Mouse (Mus musculus) embryonic facial prominence, embryonic 14.5 days (tissue): Measurements from ENCODE around the gene Ccdc103. TPM values are rescaled to one million over a fixed set of nuclear protein-coding genes. Genes with fewer than 3 reads are reported as not detected.

Experiments
- ATAC-seq: fragments of 200-750 bp; cut with Nextera tagmentation; 2 replicates; pipeline ENCODE4 v1.8.0; 2017; ENCODE audit warnings: low read depth, moderate number of reproducible peaks, moderate TSS enrichment
- DNase-seq: peaks from one replicate; pipeline ENCODE4 v3.0.0-alpha.2; 2015; ENCODE audit warnings: low spot score
- H3K27ac ChIP-seq: fragments of 300-500 bp; sonication (generic); replicated peaks from 2 replicates; pipeline ENCODE4 v1.5.1; 2014; ENCODE audit warnings: low read depth, mild to moderate bottlenecking, low read length, moderate library complexity
- H3K27me3 ChIP-seq: fragments of 300-500 bp; sonication (generic); replicated peaks from 2 replicates; pipeline ENCODE4 v1.6.1; 2014; ENCODE audit warnings: low read length; ENCODE audit not compliant: control insufficient read depth, insufficient read depth
- H3K36me3 ChIP-seq: fragments of 300-500 bp; sonication (generic); 2 replicates; pipeline ENCODE4 v1.6.1; 2014; ENCODE audit warnings: low read length, mixed read lengths; ENCODE audit not compliant: control insufficient read depth, insufficient read depth
- H3K4me1 ChIP-seq: fragments of 300-500 bp; sonication (generic); 2 replicates; pipeline ENCODE4 v1.6.1; 2014; ENCODE audit warnings: antibody characterized with exemption, low read length; ENCODE audit not compliant: control insufficient read depth, insufficient read depth
- H3K4me2 ChIP-seq: fragments of 300-500 bp; sonication (generic); 2 replicates; pipeline ENCODE4 v1.6.1; 2014; ENCODE audit warnings: low read depth, mild to moderate bottlenecking, low read length, moderate library complexity, mixed read lengths
- H3K4me3 ChIP-seq: fragments of 300-500 bp; sonication (generic); 2 replicates; pipeline ENCODE4 v1.5.1; 2014; ENCODE audit warnings: low read depth, mild to moderate bottlenecking, low read length
- H3K9ac ChIP-seq: fragments of 300-500 bp; sonication (generic); 2 replicates; pipeline ENCODE4 v1.6.1; 2014; ENCODE audit warnings: low read depth, mild to moderate bottlenecking, low read length, moderate library complexity, mixed read lengths
- H3K9me3 ChIP-seq: fragments of 300-500 bp; sonication (generic); 2 replicates; pipeline ENCODE4 v1.6.1; 2016; ENCODE audit warnings: low read length; ENCODE audit not compliant: control insufficient read depth
- WGBS: fragments of 180-500 bp; shearing (Covaris S2); extraction: QIAGEN DNeasy Blood & Tissue Kit; methylation state at CpG from one replicate; pipeline ENCODE4 v1.1.7; 2014; 5-methylcytosine and 5-hydroxymethylcytosine counted together
- polyA plus RNA-seq: library from polyadenylated mRNA; unstranded; fragments of >200 nt; fragmentation: Nextera tagmentation; extraction: Ambion mirVana; gene quantifications from 2 replicates; pipeline ENCODE4 v1.2.1, GENCODE M21; 2014

Ccdc103 gene
- polyA plus RNA-seq, 1 experiment from 2014 or later: 2.3 TPM

GRCm38 (mm10) chr11:102881314-102882198 lies 552 bp downstream of the Ccdc103 start:
- DNase-seq (no peak), ATAC-seq (no peak)
- Histone ChIP-seq H3K27ac (peak overlapping the region; percentile 81), H3K9me3 (no peaks in the 10 kb centered on the region), H3K4me2 (peak overlapping the region; percentile 87), H3K9ac (peak overlapping the region; percentile 89), H3K36me3 (peaks cover 11% of the 10 kb centered on the region), H3K4me1 (peaks cover 14% of the 10 kb centered on the region), H3K4me3 (peak overlapping the region; percentile 83), H3K27me3 (no peaks in the 10 kb centered on the region)
- WGBS: 17% methylated on average over 13 of the region's 13 CpGs

GRCm38 (mm10) chr11:102884616-102885219 lies 3.7 kb downstream of the Ccdc103 start, which contains the start of gene Fam187a:
Gene Fam187a, plus strand, starts transcription at chr11:102885169.
- Histone ChIP-seq H3K36me3 (no peaks in the 10 kb centered on the region), H3K4me1 (peaks cover 10% of the 10 kb centered on the region), H3K27me3 (peaks cover 5% of the 10 kb centered on the region; the same call in 1 of the 2 replicates), H3K4me2 (no peak within 1 kb of the TSS), H3K9me3 (no peaks in the 10 kb centered on the region), H3K27ac (no peak within 1 kb of the TSS), H3K4me3 (no peak within 1 kb of the TSS), H3K9ac (no peak within 1 kb of the TSS)
- 48% methylated on average over 10 of the region's 10 CpGs for WGBS
- ATAC-seq (no peak), DNase-seq (no peak)

GRCm38 (mm10) chr11:102887433-102887832 lies 6.4 kb downstream of the Ccdc103 start:
- 84% methylated on average over 5 of the region's 5 CpGs for WGBS
- Histone ChIP-seq H3K36me3 (no peaks in the 10 kb centered on the region), H3K4me3 (no peak overlapping the region), H3K4me2 (no peak overlapping the region), H3K9me3 (no peaks in the 10 kb centered on the region), H3K27ac (no peak overlapping the region), H3K4me1 (no peaks in the 10 kb centered on the region), H3K27me3 (peaks cover 5% of the 10 kb centered on the region; the same call in 1 of the 2 replicates), H3K9ac (no peak overlapping the region)
- ATAC-seq (no peak), DNase-seq (no peak)

- DNase-seq (no peak), ATAC-seq (no peak)
- Histone ChIP-seq H3K4me1 (no peaks in the 10 kb centered on the region; the same call in 1 of the 2 replicates), H3K27me3 (peaks cover 5% of the 10 kb centered on the region; the same call in 1 of the 2 replicates), H3K4me2 (no peak overlapping the region), H3K4me3 (no peak overlapping the region), H3K9me3 (no peaks in the 10 kb centered on the region), H3K9ac (no peak overlapping the region), H3K36me3 (no peaks in the 10 kb centered on the region), H3K27ac (no peak overlapping the region)
- 58% methylated on average over 3 of the region's 3 CpGs for WGBS
Measured at GRCm38 (mm10) chr11:102888135-102888534, 7.1 kb downstream of the Ccdc103 start.

- Histone ChIP-seq H3K9ac (no peak overlapping the region), H3K27me3 (peaks cover 17% of the 10 kb centered on the region; the same call in 1 of the 2 replicates), H3K4me3 (no peak overlapping the region), H3K4me2 (no peak overlapping the region), H3K36me3 (no peaks in the 10 kb centered on the region), H3K27ac (no peak overlapping the region), H3K4me1 (peaks cover 3% of the 10 kb centered on the region; the same call in 1 of the 2 replicates), H3K9me3 (no peaks in the 10 kb centered on the region)
- 65% methylated on average over 5 of the region's 5 CpGs for WGBS
- DNase-seq (no peak), ATAC-seq (no peak)
Measured at GRCm38 (mm10) chr11:102890096-102890495, 9.1 kb downstream of the Ccdc103 start.

- ATAC-seq (peak; percentile 89), DNase-seq (peak; percentile 90)
- Histone ChIP-seq H3K4me2 (peak overlapping the region; percentile 53), H3K4me1 (peaks cover 7% of the 10 kb centered on the region; the same call in 1 of the 2 replicates), H3K36me3 (no peaks in the 10 kb centered on the region), H3K9ac (peak overlapping the region; percentile 62), H3K9me3 (no peaks in the 10 kb centered on the region), H3K4me3 (peak overlapping the region; percentile 37), H3K27me3 (peaks cover 14% of the 10 kb centered on the region; the same call in 1 of the 2 replicates), H3K27ac (no peak overlapping the region)
- 2% methylated on average over 43 of the region's 43 CpGs for WGBS
Measured at GRCm38 (mm10) chr11:102893015-102893651, 12.1 kb downstream of the Ccdc103 start.

- DNase-seq (no peak), ATAC-seq (no peak)
- no peak overlapping the region for H3K27ac ChIP-seq
- no peak overlapping the region for H3K4me3 ChIP-seq
- H3K36me3 ChIP-seq: no peaks in the 10 kb centered on the region
- H3K27me3 ChIP-seq: peaks cover 12% of the 10 kb centered on the region; the same call in 1 of the 2 replicates
- no peaks in the 10 kb centered on the region for H3K9me3 ChIP-seq
- H3K4me2 ChIP-seq: no peak overlapping the region
- WGBS: 89% methylated on average over 4 of the region's 4 CpGs
- H3K9ac ChIP-seq: no peak overlapping the region
- H3K4me1 ChIP-seq: peaks cover 7% of the 10 kb centered on the region; the same call in 1 of the 2 replicates
Measured at GRCm38 (mm10) chr11:102894716-102895115, 13.7 kb downstream of the Ccdc103 start.

GRCm38 (mm10) chr11:102895779-102896178 lies 14.8 kb downstream of the Ccdc103 start:
- Histone ChIP-seq H3K4me3 (no peak overlapping the region), H3K36me3 (no peaks in the 10 kb centered on the region), H3K4me2 (no peak overlapping the region), H3K27ac (no peak overlapping the region), H3K9ac (no peak overlapping the region), H3K27me3 (peaks cover 12% of the 10 kb centered on the region; the same call in 1 of the 2 replicates), H3K4me1 (peaks cover 7% of the 10 kb centered on the region; the same call in 1 of the 2 replicates), H3K9me3 (no peaks in the 10 kb centered on the region)
- no peak for DNase-seq
- no peak for ATAC-seq
- 78% methylated on average over 9 of the region's 9 CpGs for WGBS
